Comparison of ENCODE assay signal across 8 mouse cellular contexts in genomic region chr13:37827996-37828579, GRCm38 (mm10). TPM values are rescaled to one million over a fixed set of nuclear protein-coding genes. Genes with fewer than 3 reads are reported as not detected.
DNase-seq lines count a peak whose midpoint lies in the region; ATAC-seq and TF ChIP-seq lines count a peak whose summit lies in the region.

No protein-coding gene starts in this region.

- peak overlapping the region; percentile 94 for H3K27ac ChIP-seq in liver, adult 2 months (replicated peaks; ENCODE audit: insufficient read depth, low read depth, low read length)
- H3K27ac ChIP-seq in embryonic facial prominence, embryonic 12.5 days: peak overlapping the region; percentile 92; the same call in 1 of the 2 replicates
- H3K27ac ChIP-seq in intestine, postnatal 0 days (ENCODE audit: low read depth, low read length): peak overlapping the region; percentile 97; the same call in 1 of the 2 replicates
- H3K27ac ChIP-seq in neural tube, embryonic 14.5 days (ENCODE audit: low read depth, low read length): no peak overlapping the region

- peak overlapping the region; percentile 95 for H3K4me2 ChIP-seq in embryonic facial prominence, embryonic 12.5 days (replicated peaks)
- peak overlapping the region; percentile 98 for H3K4me2 ChIP-seq in intestine, postnatal 0 days (replicated peaks; ENCODE audit: low read depth)
- H3K4me2 ChIP-seq in neural tube, embryonic 14.5 days (ENCODE audit: low read depth, low read length): peak overlapping the region; percentile 96

- peaks cover 21% of the 10 kb centered on the region for H3K4me1 ChIP-seq in liver, adult 2 months (ENCODE audit: control insufficient read depth, insufficient read depth, low read length)
- peaks cover 44% of the 10 kb centered on the region for H3K4me1 ChIP-seq in embryonic facial prominence, embryonic 12.5 days
- H3K4me1 ChIP-seq in intestine, postnatal 0 days (replicated peaks; ENCODE audit: control insufficient read depth, insufficient read depth, low read length): peaks cover 15% of the 10 kb centered on the region
- peaks cover 26% of the 10 kb centered on the region for H3K4me1 ChIP-seq in neural tube, embryonic 14.5 days (ENCODE audit: control insufficient read depth, insufficient read depth, low read length)

- peaks cover 40% of the 10 kb centered on the region; the same call in 1 of the 2 replicates for H3K79me2 ChIP-seq in liver, adult 2 months (ENCODE audit: control insufficient read depth, insufficient read depth, low read length)

- ATAC-seq in embryonic facial prominence, embryonic 12.5 days (ENCODE audit: insufficient number of reproducible peaks, insufficient read depth, low FRiP score, low TSS enrichment): no peak
- no peak for ATAC-seq in intestine, postnatal 0 days
- no peak for ATAC-seq in neural tube, embryonic 14.5 days (ENCODE audit: low read depth)
- no peak for ATAC-seq in inflammation-experienced regulatory T-cells, adult 6 months

- no peaks in the 10 kb centered on the region for H3K27me3 ChIP-seq in liver, adult 2 months (ENCODE audit: control insufficient read depth, insufficient read depth, low read length)
- H3K27me3 ChIP-seq in embryonic facial prominence, embryonic 12.5 days: no peaks in the 10 kb centered on the region
- H3K27me3 ChIP-seq in intestine, postnatal 0 days (replicated peaks; ENCODE audit: control insufficient read depth, insufficient read depth, low read length): no peaks in the 10 kb centered on the region
- peaks cover 20% of the 10 kb centered on the region for H3K27me3 ChIP-seq in neural tube, embryonic 14.5 days (ENCODE audit: control insufficient read depth, insufficient read depth, low read length)

- H3K36me3 ChIP-seq in liver, adult 2 months (ENCODE audit: control insufficient read depth, insufficient read depth, low read length): no peaks in the 10 kb centered on the region
- H3K36me3 ChIP-seq in embryonic facial prominence, embryonic 12.5 days: no peaks in the 10 kb centered on the region
- H3K36me3 ChIP-seq in intestine, postnatal 0 days (ENCODE audit: control insufficient read depth, insufficient read depth): no peaks in the 10 kb centered on the region
- H3K36me3 ChIP-seq in neural tube, embryonic 14.5 days (ENCODE audit: control insufficient read depth, insufficient read depth, low read length): no peaks in the 10 kb centered on the region

- no peaks in the 10 kb centered on the region for H3K9me3 ChIP-seq in embryonic facial prominence, embryonic 12.5 days
- no peaks in the 10 kb centered on the region for H3K9me3 ChIP-seq in intestine, postnatal 0 days (ENCODE audit: control insufficient read depth)
- no peaks in the 10 kb centered on the region for H3K9me3 ChIP-seq in neural tube, embryonic 14.5 days (ENCODE audit: control insufficient read depth, low read length)

- TF ChIP-seq POLR2A in liver, adult 2 months (IDR thresholded peaks at IDR 0.05; ENCODE audit: extremely low read depth, insufficient read depth, low read length): no peak

- 14% methylated on average over 13 of the region's 13 CpGs for WGBS in liver, adult 2 months
- WGBS in embryonic facial prominence, embryonic 12.5 days: 4% methylated on average over 13 of the region's 13 CpGs
- 9% methylated on average over 13 of the region's 13 CpGs for WGBS in intestine, postnatal 0 days
- 8% methylated on average over 13 of the region's 13 CpGs for WGBS in neural tube, embryonic 14.5 days

- no peak for TF ChIP-seq CTCF in liver, adult 2 months (IDR thresholded peaks at IDR 0.05; ENCODE audit: low read depth, low read length)
- TF ChIP-seq CTCF in intestine, postnatal 0 days (IDR thresholded peaks at IDR 0.05; ENCODE audit: low read depth): no peak

- no peak for DNase-seq in liver, adult 2 months (ENCODE audit: extremely low read depth, low read depth, low spot score)
- no peak for DNase-seq in liver
- DNase-seq in ovary, postnatal 10 days (ENCODE audit: low spot score): no peak
- no peak for DNase-seq in MN1 (ENCODE audit: low spot score)

- H3K4me3 ChIP-seq in liver, adult 2 months (ENCODE audit: insufficient read depth, low read depth, low read length): peak overlapping the region; percentile 95; the same call in 1 of the 2 replicates
- H3K4me3 ChIP-seq in embryonic facial prominence, embryonic 12.5 days: peak overlapping the region; percentile 89
- H3K4me3 ChIP-seq in intestine, postnatal 0 days (ENCODE audit: low read depth, low read length): peak overlapping the region; percentile 83
- H3K4me3 ChIP-seq in neural tube, embryonic 14.5 days (ENCODE audit: low read depth, low read length): peak overlapping the region; percentile 56

- peak overlapping the region; percentile 91; the same call in 1 of the 2 replicates for H3K9ac ChIP-seq in liver, adult 2 months (ENCODE audit: low read depth, low read length)
- H3K9ac ChIP-seq in embryonic facial prominence, embryonic 12.5 days: peak overlapping the region; percentile 87
- H3K9ac ChIP-seq in intestine, postnatal 0 days (ENCODE audit: low read depth, low read length): peak overlapping the region; percentile 90; the same call in 1 of the 2 replicates
- H3K9ac ChIP-seq in neural tube, embryonic 14.5 days (replicated peaks; ENCODE audit: low read depth, low read length): peak overlapping the region; percentile 54; the same call in 1 of the 2 replicates

RNA-seq across cellular contexts. Expression of gene Rreb1, which starts 49.9 kb away (rescaled TPM):
- total RNA-seq in liver, adult 2 months (2014; rRNA removed): 9.0 and 11.7 TPM in 2 replicates
- polyA plus RNA-seq in liver, adult 2 months (2012; rRNA removed): 12.4 and 13.6 TPM in 2 replicates
- polyA plus RNA-seq in embryonic facial prominence, embryonic 12.5 days (2016; fragmentation: Nextera tagmentation; extraction: Ambion mirVana): 9.4 and 10.1 TPM in 2 replicates
- polyA plus RNA-seq in intestine, postnatal 0 days (2015; fragmentation: Nextera tagmentation; extraction: Ambion mirVana): 9.6 and 10.6 TPM in 2 replicates
- polyA plus RNA-seq in neural tube, embryonic 14.5 days (2014; fragmentation: Nextera tagmentation; extraction: Ambion mirVana): 2.9 and 3.0 TPM in 2 replicates
- polyA plus RNA-seq in inflammation-experienced regulatory T-cells, adult 6 months (2017; shearing (Covaris generic)): 1 to 10 TPM in 2 of 3 experiments, under 1 TPM in 1; 0.91 to 6.8 (median 5.0) TPM
